Mouse (Mus musculus) hindbrain, embryonic 12.5 days (tissue): ENCODE results near the gene Ppib. TPM values are rescaled to one million over a fixed set of nuclear protein-coding genes. Genes with fewer than 3 reads are reported as not detected.
A peak's percentile ranks its signal among the peaks of the same experiment; 100 is the strongest.

Source experiments
- ATAC-seq: fragments of 200-750 bp; cut with Nextera tagmentation; 2 replicates; pipeline ENCODE4 v1.8.0; 2017; ENCODE audit warnings: moderate TSS enrichment; ENCODE audit not compliant: low FRiP score
- H3K27ac ChIP-seq: fragments of 300-500 bp; sonication (generic); 2 replicates; pipeline ENCODE4 v1.5.1; 2016; ENCODE audit warnings: mild to moderate bottlenecking
- H3K27me3 ChIP-seq: fragments of 300-500 bp; sonication (generic); 2 replicates; pipeline ENCODE4 v1.6.1; 2016; ENCODE audit warnings: mild to moderate bottlenecking
- H3K36me3 ChIP-seq: fragments of 300-500 bp; sonication (generic); 2 replicates; pipeline ENCODE4 v1.6.1; 2016; ENCODE audit warnings: mild to moderate bottlenecking
- H3K4me1 ChIP-seq: fragments of 300-500 bp; sonication (generic); 2 replicates; pipeline ENCODE4 v1.6.1; 2016
- H3K4me2 ChIP-seq: fragments of 300-500 bp; sonication (generic); replicated peaks from 2 replicates; pipeline ENCODE4 v1.6.1; 2016; ENCODE audit warnings: mild to moderate bottlenecking
- H3K4me3 ChIP-seq: fragments of 300-500 bp; sonication (generic); 2 replicates; pipeline ENCODE4 v1.5.1; 2016; ENCODE audit warnings: mild to moderate bottlenecking
- H3K9ac ChIP-seq: fragments of 300-500 bp; sonication (generic); 2 replicates; pipeline ENCODE4 v1.6.1; 2016; ENCODE audit warnings: mild to moderate bottlenecking, moderate library complexity
- H3K9me3 ChIP-seq: fragments of 300-500 bp; sonication (generic); replicated peaks from 2 replicates; pipeline ENCODE4 v1.6.1; 2016; ENCODE audit warnings: mild to moderate bottlenecking
- WGBS: fragments of 180-500 bp; shearing (Covaris S2); methylation state at CpG from one replicate; pipeline ENCODE4 v1.1.7; 2016; 5-methylcytosine and 5-hydroxymethylcytosine counted together
- polyA plus RNA-seq: library from polyadenylated mRNA; unstranded; fragments of >200 nt; fragmentation: Nextera tagmentation; extraction: Ambion mirVana; gene quantifications from 2 replicates; pipeline ENCODE4 v1.2.1, GENCODE M21; 2016

The Ppib gene
- 456 and 477 TPM in 2 replicates for polyA plus RNA-seq

GRCm38 (mm10) chr9:66059583-66060307 is at the start of gene Ppib:
TSS of gene Ppib (plus strand) at chr9:66060222.
- H3K27ac ChIP-seq = peak within 1 kb of the TSS; percentile 79
- peaks cover 17% of the 10 kb centered on the region for H3K4me1 ChIP-seq
- H3K27me3 ChIP-seq = no peaks in the 10 kb centered on the region
- peak; percentile 96 for ATAC-seq
- WGBS = 1% methylated on average over 51 of the region's 51 CpGs
- H3K9ac ChIP-seq = peak within 1 kb of the TSS; percentile 90
- peak within 1 kb of the TSS; percentile 75 for H3K4me2 ChIP-seq
- H3K4me3 ChIP-seq = peak within 1 kb of the TSS; percentile 78
- no peaks in the 10 kb centered on the region for H3K9me3 ChIP-seq
- H3K36me3 ChIP-seq = peaks cover 22% of the 10 kb centered on the region

- H3K9ac ChIP-seq = no peak overlapping the region
- no peaks in the 10 kb centered on the region for H3K9me3 ChIP-seq
- H3K27ac ChIP-seq = no peak overlapping the region
- no peaks in the 10 kb centered on the region for H3K27me3 ChIP-seq
- no peak overlapping the region for H3K4me3 ChIP-seq
- no peak overlapping the region for H3K4me2 ChIP-seq
- peaks cover 22% of the 10 kb centered on the region; the same call in 1 of the 2 replicates for H3K36me3 ChIP-seq
- no peaks in the 10 kb centered on the region for H3K4me1 ChIP-seq
- no peak for ATAC-seq
These were observed 39.4 kb upstream of the Ppib start for GRCm38 (mm10) chr9:66020601-66021000.

GRCm38 (mm10) chr9:66038082-66038481 is 21.9 kb upstream of the Ppib start:
- Histone ChIP-seq H3K27ac (no peak overlapping the region), H3K36me3 (peaks cover 39% of the 10 kb centered on the region), H3K9ac (no peak overlapping the region), H3K27me3 (no peaks in the 10 kb centered on the region), H3K4me3 (no peak overlapping the region), H3K4me1 (no peaks in the 10 kb centered on the region), H3K4me2 (no peak overlapping the region), H3K9me3 (no peaks in the 10 kb centered on the region)
- ATAC-seq = no peak
- WGBS = 95% methylated on average over 4 of the region's 4 CpGs

GRCm38 (mm10) chr9:66038581-66038980 is 21.4 kb upstream of the Ppib start:
- Histone ChIP-seq H3K27me3 (no peaks in the 10 kb centered on the region), H3K36me3 (peaks cover 36% of the 10 kb centered on the region), H3K27ac (no peak overlapping the region), H3K4me3 (no peak overlapping the region), H3K9me3 (no peaks in the 10 kb centered on the region), H3K9ac (no peak overlapping the region), H3K4me1 (no peaks in the 10 kb centered on the region), H3K4me2 (no peak overlapping the region)
- ATAC-seq = no peak
- WGBS = 95% methylated on average over 4 of the region's 4 CpGs

- no peak overlapping the region for H3K9ac ChIP-seq
- peaks cover 29% of the 10 kb centered on the region for H3K36me3 ChIP-seq
- H3K27me3 ChIP-seq = no peaks in the 10 kb centered on the region
- ATAC-seq = no peak
- no peak overlapping the region for H3K27ac ChIP-seq
- no peaks in the 10 kb centered on the region for H3K4me1 ChIP-seq
- no peaks in the 10 kb centered on the region for H3K9me3 ChIP-seq
- no peak overlapping the region for H3K4me3 ChIP-seq
- H3K4me2 ChIP-seq = no peak overlapping the region
- 80% methylated on average over 4 of the region's 4 CpGs for WGBS
These were observed 20.7 kb upstream of the Ppib start for GRCm38 (mm10) chr9:66039290-66039689.

GRCm38 (mm10) chr9:66040801-66041200 is 19.2 kb upstream of the Ppib start:
- WGBS = 95% methylated on average over 3 of the region's 3 CpGs
- Histone ChIP-seq H3K36me3 (peaks cover 29% of the 10 kb centered on the region), H3K27me3 (no peaks in the 10 kb centered on the region), H3K27ac (no peak overlapping the region), H3K9ac (no peak overlapping the region), H3K4me2 (no peak overlapping the region), H3K4me3 (no peak overlapping the region), H3K9me3 (no peaks in the 10 kb centered on the region), H3K4me1 (no peaks in the 10 kb centered on the region)
- ATAC-seq = no peak

GRCm38 (mm10) chr9:66042331-66042730 is 17.7 kb upstream of the Ppib start:
- ATAC-seq = no peak
- H3K4me3 ChIP-seq = no peak overlapping the region
- no peak overlapping the region for H3K9ac ChIP-seq
- H3K4me1 ChIP-seq = no peaks in the 10 kb centered on the region
- H3K9me3 ChIP-seq = no peaks in the 10 kb centered on the region
- no peak overlapping the region for H3K27ac ChIP-seq
- peaks cover 29% of the 10 kb centered on the region for H3K36me3 ChIP-seq
- 91% methylated on average over 4 of the region's 4 CpGs for WGBS
- no peak overlapping the region for H3K4me2 ChIP-seq
- no peaks in the 10 kb centered on the region for H3K27me3 ChIP-seq

- WGBS = 97% methylated on average over 3 of the region's 3 CpGs
- H3K27me3 ChIP-seq = no peaks in the 10 kb centered on the region
- no peak overlapping the region for H3K4me2 ChIP-seq
- no peak overlapping the region for H3K27ac ChIP-seq
- no peaks in the 10 kb centered on the region for H3K4me1 ChIP-seq
- H3K9ac ChIP-seq = no peak overlapping the region
- no peak overlapping the region for H3K4me3 ChIP-seq
- no peaks in the 10 kb centered on the region for H3K9me3 ChIP-seq
- peaks cover 29% of the 10 kb centered on the region for H3K36me3 ChIP-seq
- no peak for ATAC-seq
These were observed 16.8 kb upstream of the Ppib start for GRCm38 (mm10) chr9:66043241-66043640.

- Histone ChIP-seq H3K4me1 (no peaks in the 10 kb centered on the region), H3K9me3 (peaks cover 4% of the 10 kb centered on the region; the same call in 1 of the 2 replicates), H3K27ac (no peak overlapping the region), H3K9ac (no peak overlapping the region), H3K36me3 (no peaks in the 10 kb centered on the region), H3K4me2 (no peak overlapping the region), H3K4me3 (no peak overlapping the region), H3K27me3 (no peaks in the 10 kb centered on the region)
- ATAC-seq = no peak
- WGBS = 69% methylated on average over 6 of the region's 6 CpGs
These were observed 10.0 kb upstream of the Ppib start for GRCm38 (mm10) chr9:66049931-66050601.

GRCm38 (mm10) chr9:66051493-66051892 is 8.5 kb upstream of the Ppib start:
- Histone ChIP-seq H3K27ac (no peak overlapping the region), H3K9me3 (peaks cover 4% of the 10 kb centered on the region; the same call in 1 of the 2 replicates), H3K4me1 (no peaks in the 10 kb centered on the region), H3K36me3 (no peaks in the 10 kb centered on the region), H3K4me3 (no peak overlapping the region), H3K9ac (no peak overlapping the region), H3K27me3 (no peaks in the 10 kb centered on the region), H3K4me2 (no peak overlapping the region)
- 80% methylated on average over 4 of the region's 4 CpGs for WGBS
- ATAC-seq = no peak

- Histone ChIP-seq H3K27ac (no peak overlapping the region), H3K4me3 (no peak overlapping the region), H3K36me3 (no peaks in the 10 kb centered on the region), H3K9ac (no peak overlapping the region), H3K9me3 (peaks cover 4% of the 10 kb centered on the region; the same call in 1 of the 2 replicates), H3K27me3 (no peaks in the 10 kb centered on the region), H3K4me2 (no peak overlapping the region), H3K4me1 (no peaks in the 10 kb centered on the region)
- WGBS = 100% methylated on average over 1 of the region's 1 CpGs
- no peak for ATAC-seq
These were observed 7.3 kb upstream of the Ppib start for GRCm38 (mm10) chr9:66052731-66053130.

GRCm38 (mm10) chr9:66053620-66054019 is 6.4 kb upstream of the Ppib start:
- no peak for ATAC-seq
- no peak overlapping the region for H3K27ac ChIP-seq
- no peaks in the 10 kb centered on the region for H3K27me3 ChIP-seq
- no peaks in the 10 kb centered on the region for H3K4me1 ChIP-seq
- H3K9ac ChIP-seq = no peak overlapping the region
- H3K36me3 ChIP-seq = no peaks in the 10 kb centered on the region
- 24% methylated on average over 1 of the region's 1 CpGs for WGBS
- no peak overlapping the region for H3K4me3 ChIP-seq
- peaks cover 4% of the 10 kb centered on the region; the same call in 1 of the 2 replicates for H3K9me3 ChIP-seq
- no peak overlapping the region for H3K4me2 ChIP-seq

GRCm38 (mm10) chr9:66060308-66060647 is 256 bp downstream of the Ppib start:
- H3K36me3 ChIP-seq = peaks cover 26% of the 10 kb centered on the region
- H3K4me2 ChIP-seq = peak overlapping the region; percentile 75

More at GRCm38 (mm10) chr9:66060308-66060647, 256 bp downstream of the Ppib start:
- Histone ChIP-seq H3K27me3 (no peaks in the 10 kb centered on the region), H3K9me3 (no peaks in the 10 kb centered on the region), H3K4me3 (peak overlapping the region; percentile 78), H3K9ac (peak overlapping the region; percentile 90), H3K27ac (peak overlapping the region; percentile 79), H3K4me1 (peaks cover 17% of the 10 kb centered on the region)
- WGBS = 0% methylated on average over 20 of the region's 20 CpGs
- ATAC-seq = peak; percentile 75
